Mouse (Mus musculus): ENCODE measurements at regions not wholly inside any gene's neighbourhood (a gene's known extent, or its start where the extent isn't known, plus 50 kb on each side); places are given as distances from the start of the nearest gene placed in this dataset.

- TF ChIP-seq POLR2A (IDR thresholded peaks at IDR 0.05; ENCODE audit: borderline replicate concordance, control insufficient read depth, low read depth, low read length) (no peak), CTCF (IDR thresholded peaks at IDR 0.05; ENCODE audit: control insufficient read depth, insufficient read depth, low read length) (no peak)
Observed at GRCm38 (mm10) chr17:35763101-35763500, 58.4 kb upstream of the Ier3 start.
